Mouse (Mus musculus) heart, embryonic 16.5 days (tissue): ENCODE measurements around the gene Ankrd61. TPM values are rescaled to one million over a fixed set of nuclear protein-coding genes. Genes with fewer than 3 reads are reported as not detected.

Experiments used
- ATAC-seq: fragments of 200-750 bp; cut with Nextera tagmentation; replicated peaks from 2 replicates; pipeline ENCODE4 v1.8.0; 2017; ENCODE audit warnings: moderate number of reproducible peaks; ENCODE audit not compliant: insufficient read depth, low FRiP score; ENCODE audit errors: extremely low read depth
- H3K27ac ChIP-seq: fragments of 300-500 bp; sonication (generic); 2 replicates; pipeline ENCODE4 v1.5.1; 2014; ENCODE audit warnings: mild to moderate bottlenecking, low read length, control low read depth, moderate library complexity
- H3K27me3 ChIP-seq: fragments of 300-500 bp; sonication (generic); 2 replicates; pipeline ENCODE4 v1.6.1; 2014; ENCODE audit warnings: low read length, mixed read lengths; ENCODE audit not compliant: control insufficient read depth, insufficient read depth
- H3K36me3 ChIP-seq: fragments of 300-500 bp; sonication (generic); 2 replicates; pipeline ENCODE4 v1.6.1; 2014; ENCODE audit not compliant: control insufficient read depth, insufficient read depth
- H3K4me1 ChIP-seq: fragments of 300-500 bp; sonication (generic); 2 replicates; pipeline ENCODE4 v1.6.1; 2014; ENCODE audit warnings: low read length, mixed read lengths; ENCODE audit not compliant: control insufficient read depth, insufficient read depth
- H3K4me2 ChIP-seq: fragments of 300-500 bp; sonication (generic); 2 replicates; pipeline ENCODE4 v1.6.1; 2014; ENCODE audit warnings: low read depth, mild to moderate bottlenecking, control low read depth, low read length
- H3K4me3 ChIP-seq: fragments of 300-500 bp; sonication (generic); 2 replicates; pipeline ENCODE4 v1.5.1; 2014; ENCODE audit warnings: mild to moderate bottlenecking, control low read depth, low read length
- H3K9ac ChIP-seq: fragments of 300-500 bp; sonication (generic); 2 replicates; pipeline ENCODE4 v1.6.1; 2014; ENCODE audit warnings: low read length, control low read depth
- H3K9me3 ChIP-seq: fragments of 300-500 bp; sonication (generic); replicated peaks from 2 replicates; pipeline ENCODE4 v1.6.1; 2016; ENCODE audit warnings: low read length; ENCODE audit not compliant: control insufficient read depth
- WGBS: fragments of 180-500 bp; shearing (Covaris S2); extraction: QIAGEN DNeasy Blood & Tissue Kit; methylation state at CpG from one replicate; pipeline ENCODE4 v1.1.7; 2014; 5-methylcytosine and 5-hydroxymethylcytosine counted together
- polyA plus RNA-seq: library from polyadenylated mRNA; unstranded; fragments of >200 nt; fragmentation: Nextera tagmentation; extraction: Ambion mirVana; gene quantifications from 2 replicates; pipeline ENCODE4 v1.2.1, GENCODE M21; 2015

The Ankrd61 gene
- polyA plus RNA-seq, 1 experiment from 2014 or later: 0.28 TPM

DNA sequence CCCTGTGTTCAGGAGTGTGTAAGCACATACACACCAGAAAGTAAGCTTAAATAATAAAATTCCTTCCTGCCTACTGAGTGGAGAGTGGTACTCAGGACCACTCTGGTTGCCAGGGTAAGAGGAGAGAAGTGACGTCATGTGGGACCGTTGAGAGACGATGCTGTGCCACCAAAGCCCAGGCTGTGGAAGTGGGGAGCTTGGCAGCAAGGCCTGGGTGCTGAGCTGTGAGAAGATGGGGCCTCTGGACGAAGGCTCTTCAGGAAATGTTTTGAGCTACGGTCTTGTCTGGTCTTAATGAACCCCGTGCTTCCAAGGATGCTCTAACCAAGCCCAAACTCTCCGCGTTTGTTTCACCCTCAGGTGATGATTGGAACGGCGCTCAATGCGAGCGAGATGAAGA is 33.2 kb upstream of the Ankrd61 start:
- peaks cover 31% of the 10 kb centered on the region for H3K36me3 ChIP-seq
- WGBS: 92% methylated on average over 12 of the region's 12 CpGs
- H3K4me1 ChIP-seq: no peaks in the 10 kb centered on the region; the same call in 1 of the 2 replicates
- no peak for ATAC-seq
- H3K27ac ChIP-seq: no peak overlapping the region
- no peaks in the 10 kb centered on the region for H3K27me3 ChIP-seq
- no peak overlapping the region for H3K4me3 ChIP-seq
- no peak overlapping the region for H3K4me2 ChIP-seq
- no peaks in the 10 kb centered on the region for H3K9me3 ChIP-seq
- no peak overlapping the region for H3K9ac ChIP-seq

DNA sequence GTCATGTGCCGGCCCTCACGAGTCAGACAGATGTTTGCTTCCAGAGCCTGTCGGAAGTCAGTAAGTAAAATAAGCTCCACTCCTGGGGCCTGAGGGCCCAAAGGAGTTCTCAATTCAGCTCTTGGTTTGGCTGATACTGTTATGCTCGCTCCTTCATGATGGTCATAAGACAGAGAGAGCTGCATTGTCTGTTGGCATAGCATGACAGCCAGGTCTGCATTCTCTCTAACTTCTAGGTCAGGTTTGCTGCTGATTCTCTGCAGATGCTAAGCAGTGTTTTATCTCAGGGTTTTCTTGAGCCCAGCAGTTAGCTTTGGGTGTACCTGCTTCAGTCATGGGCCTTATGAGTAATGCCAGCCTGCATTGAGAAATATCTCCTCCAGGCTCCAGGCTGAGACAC is 31.8 kb upstream of the Ankrd61 start:
- no peak overlapping the region for H3K27ac ChIP-seq
- H3K4me3 ChIP-seq: no peak overlapping the region
- no peak overlapping the region for H3K9ac ChIP-seq
- ATAC-seq: no peak
- H3K36me3 ChIP-seq: peaks cover 40% of the 10 kb centered on the region
- H3K4me1 ChIP-seq: no peaks in the 10 kb centered on the region; the same call in 1 of the 2 replicates
- no peak overlapping the region for H3K4me2 ChIP-seq
- no peaks in the 10 kb centered on the region for H3K9me3 ChIP-seq
- 93% methylated on average over 4 of the region's 4 CpGs for WGBS
- no peaks in the 10 kb centered on the region for H3K27me3 ChIP-seq

DNA sequence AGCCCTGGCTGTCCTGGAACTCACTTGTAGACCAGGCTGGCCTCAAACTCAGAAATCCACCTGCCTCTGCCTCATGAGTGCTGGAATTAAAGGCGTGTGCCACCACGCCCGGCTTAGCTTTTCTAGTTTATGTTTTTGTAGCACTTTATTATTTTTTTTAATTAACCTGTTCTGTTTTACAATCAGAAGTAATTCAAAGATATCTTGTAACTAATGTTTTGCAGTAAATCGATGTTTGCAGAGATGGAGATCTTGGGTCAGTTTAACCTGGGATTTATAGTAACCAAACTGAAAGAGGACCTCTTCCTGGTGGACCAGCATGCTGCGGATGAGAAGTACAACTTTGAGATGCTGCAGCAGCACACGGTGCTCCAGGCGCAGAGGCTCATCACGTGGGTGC is 30.4 kb upstream of the Ankrd61 start, which contains the start of gene Gm42421:
Gm42421 (plus strand) TSS at position 301 of the 400 bp plus-strand sequence.
- ATAC-seq: no peak
- no peaks in the 10 kb centered on the region for H3K27me3 ChIP-seq
- no peak within 1 kb of the TSS for H3K4me2 ChIP-seq
- no peaks in the 10 kb centered on the region for H3K9me3 ChIP-seq
- 91% methylated on average over 8 of the region's 8 CpGs for WGBS
- H3K9ac ChIP-seq: no peak within 1 kb of the TSS
- no peak within 1 kb of the TSS for H3K27ac ChIP-seq
- no peaks in the 10 kb centered on the region; the same call in 1 of the 2 replicates for H3K4me1 ChIP-seq
- H3K36me3 ChIP-seq: peaks cover 49% of the 10 kb centered on the region
- H3K4me3 ChIP-seq: no peak within 1 kb of the TSS

DNA sequence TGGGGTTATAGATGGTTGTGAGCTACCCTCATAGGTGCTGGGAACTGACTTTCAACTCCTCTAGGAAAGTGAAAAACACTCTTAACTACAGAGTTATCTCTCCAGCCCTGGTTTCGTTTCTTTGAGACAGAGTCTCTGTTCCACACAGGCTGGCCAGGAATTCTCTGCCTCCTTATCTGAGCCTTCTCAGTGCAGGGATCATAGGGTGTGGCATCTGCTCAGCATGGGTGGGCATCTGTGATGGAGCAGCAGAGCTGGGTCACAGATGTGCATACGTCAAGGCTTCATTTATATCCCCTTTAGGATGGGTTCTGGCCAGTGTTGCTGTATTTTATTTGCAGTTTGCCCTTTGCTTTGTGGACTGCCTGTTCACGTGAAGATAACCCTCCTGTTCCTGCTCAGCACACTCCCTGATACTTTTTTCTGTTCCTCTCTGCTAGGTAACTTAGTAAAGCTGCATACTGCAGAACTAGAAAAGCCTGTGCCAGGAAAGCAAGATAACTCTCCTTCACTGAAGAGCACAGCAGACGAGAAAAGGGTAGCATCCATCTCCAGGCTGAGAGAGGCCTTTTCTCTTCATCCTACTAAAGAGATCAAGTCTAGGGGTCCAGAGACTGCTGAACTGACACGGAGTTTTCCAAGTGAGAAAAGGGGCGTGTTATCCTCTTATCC is 27.4 kb upstream of the Ankrd61 start:
- Histone ChIP-seq H3K4me2 (no peak overlapping the region), H3K27me3 (no peaks in the 10 kb centered on the region), H3K4me1 (no peaks in the 10 kb centered on the region), H3K4me3 (no peak overlapping the region), H3K27ac (no peak overlapping the region), H3K9me3 (no peaks in the 10 kb centered on the region), H3K9ac (no peak overlapping the region), H3K36me3 (peaks cover 47% of the 10 kb centered on the region)
- WGBS: 67% methylated on average over 6 of the region's 6 CpGs
- ATAC-seq: no peak

DNA sequence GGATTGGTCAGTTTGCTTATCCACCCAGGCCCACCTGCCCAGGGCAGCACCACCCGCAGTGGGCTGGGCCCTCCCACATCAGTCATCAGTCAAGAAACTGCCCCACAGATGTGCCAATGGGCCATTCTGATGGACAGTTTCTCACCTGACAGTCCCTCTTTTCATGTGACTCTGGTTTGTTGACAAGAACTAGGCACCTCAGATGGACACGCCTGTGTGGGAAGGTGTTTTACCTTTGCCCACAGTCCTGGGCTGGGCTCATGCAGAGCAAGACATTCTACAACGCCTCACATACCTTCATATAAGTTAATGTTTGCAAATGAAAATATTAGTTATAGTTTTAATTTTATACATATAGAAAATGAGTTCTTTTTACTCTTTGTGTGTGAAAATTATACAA is 20.6 kb upstream of the Ankrd61 start:
- no peak overlapping the region for H3K4me2 ChIP-seq
- H3K4me1 ChIP-seq: no peaks in the 10 kb centered on the region
- 91% methylated on average over 3 of the region's 3 CpGs for WGBS
- H3K9ac ChIP-seq: no peak overlapping the region
- peaks cover 30% of the 10 kb centered on the region for H3K36me3 ChIP-seq
- no peaks in the 10 kb centered on the region for H3K9me3 ChIP-seq
- no peak for ATAC-seq
- no peak overlapping the region for H3K27ac ChIP-seq
- no peaks in the 10 kb centered on the region for H3K27me3 ChIP-seq
- H3K4me3 ChIP-seq: no peak overlapping the region

DNA sequence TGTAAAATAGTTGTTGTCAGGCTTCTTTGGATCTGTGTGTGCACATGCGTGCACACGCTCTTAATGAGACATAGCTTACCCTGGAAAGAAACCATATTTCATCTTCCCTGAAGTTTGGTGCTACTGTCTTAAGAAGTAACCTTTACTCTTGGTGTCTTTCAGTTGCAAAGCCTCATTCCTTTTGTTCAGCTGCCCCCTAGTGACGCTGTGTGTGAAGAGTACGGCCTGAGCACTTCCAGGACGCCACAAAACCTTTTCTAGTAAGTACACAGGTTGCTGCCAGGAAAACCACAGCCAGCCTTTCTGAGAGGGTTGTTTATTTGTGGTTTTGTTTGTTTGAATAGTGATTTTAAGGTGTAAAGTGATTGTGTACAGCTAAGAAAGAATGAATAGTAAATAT is 19.9 kb upstream of the Ankrd61 start:
- peaks cover 28% of the 10 kb centered on the region for H3K36me3 ChIP-seq
- no peak overlapping the region for H3K27ac ChIP-seq
- no peak for ATAC-seq
- no peak overlapping the region for H3K4me2 ChIP-seq
- H3K27me3 ChIP-seq: no peaks in the 10 kb centered on the region
- no peak overlapping the region for H3K9ac ChIP-seq
- no peaks in the 10 kb centered on the region for H3K4me1 ChIP-seq
- no peak overlapping the region for H3K4me3 ChIP-seq
- 48% methylated on average over 5 of the region's 5 CpGs for WGBS
- no peaks in the 10 kb centered on the region for H3K9me3 ChIP-seq

DNA sequence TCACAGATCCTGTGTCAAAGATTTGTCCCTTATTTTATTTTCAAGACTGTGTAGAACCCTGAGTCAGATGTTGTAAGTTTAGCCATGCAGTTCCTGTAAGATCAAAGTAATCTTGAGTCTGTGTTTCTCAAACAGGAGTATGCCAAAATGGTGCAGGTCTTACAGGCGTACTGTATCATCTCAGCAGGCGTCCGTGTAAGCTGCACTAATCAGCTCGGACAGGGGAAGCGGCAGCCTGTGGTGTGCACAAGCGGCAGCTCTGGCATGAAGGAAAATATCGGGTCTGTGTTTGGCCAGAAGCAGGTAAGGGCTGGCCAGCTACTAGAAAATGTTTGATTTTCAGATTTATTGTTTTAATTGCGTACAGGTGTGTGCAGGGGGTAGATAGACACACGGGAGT is 18.7 kb upstream of the Ankrd61 start:
- Histone ChIP-seq H3K27ac (no peak overlapping the region), H3K9me3 (no peaks in the 10 kb centered on the region), H3K4me2 (no peak overlapping the region), H3K4me3 (no peak overlapping the region), H3K4me1 (no peaks in the 10 kb centered on the region; the same call in 1 of the 2 replicates), H3K36me3 (peaks cover 21% of the 10 kb centered on the region), H3K9ac (no peak overlapping the region), H3K27me3 (no peaks in the 10 kb centered on the region)
- ATAC-seq: no peak
- WGBS: 94% methylated on average over 9 of the region's 9 CpGs

DNA sequence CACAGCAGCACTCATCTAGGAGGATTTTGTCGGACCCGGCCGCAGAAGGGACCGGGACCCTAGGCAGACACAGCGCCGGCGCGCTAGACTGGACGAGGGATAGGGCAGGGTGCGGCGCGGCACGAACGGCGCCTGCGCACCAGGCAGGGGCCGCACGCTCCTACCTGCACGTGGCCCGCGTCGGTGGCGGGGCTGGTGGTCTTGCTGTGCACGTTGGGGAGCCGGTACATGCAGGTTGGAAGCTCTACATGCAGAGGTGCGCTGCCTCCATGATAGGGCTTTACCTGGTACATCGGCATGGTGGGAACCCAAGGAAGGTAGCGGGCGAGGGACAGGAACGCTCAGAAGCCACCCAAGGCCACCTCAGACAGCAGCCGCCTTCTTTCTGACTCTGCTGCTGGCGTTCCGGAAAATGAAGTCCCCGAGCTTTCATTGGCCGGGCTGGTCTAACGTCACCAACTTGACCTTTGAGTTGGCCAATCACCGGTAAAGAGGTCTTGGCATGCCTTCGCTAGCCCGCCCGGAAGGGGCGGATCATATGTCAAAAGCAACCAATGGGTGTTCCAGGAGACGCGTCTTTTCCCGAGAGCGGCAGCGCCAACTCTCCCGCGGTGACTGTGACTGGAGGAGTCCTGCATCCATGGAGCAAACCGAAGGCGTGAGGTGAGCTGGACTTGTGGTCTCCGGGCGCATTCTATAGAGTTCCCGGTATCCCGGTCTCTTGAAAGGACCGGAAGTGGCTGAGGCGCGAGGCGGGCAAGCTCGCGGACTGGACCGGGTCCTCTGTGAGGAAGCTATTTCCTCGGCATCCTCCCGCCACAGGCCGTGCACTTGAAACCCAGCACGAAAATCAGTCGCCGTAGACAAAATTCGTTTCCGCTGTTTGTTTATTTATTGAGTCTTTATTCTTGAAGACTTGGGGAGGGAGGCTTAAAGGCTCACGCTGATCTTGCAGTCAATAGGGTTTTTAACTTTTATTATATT is 12.2 kb upstream of the Ankrd61 start, which contains the start of the genes Aimp2 and Pms2:
Aimp2 (minus strand) TSS at position 431 of the 984 bp plus-strand sequence.
Pms2 (plus strand) TSS at position 548 of the 984 bp plus-strand sequence.
- Histone ChIP-seq H3K4me3 (peak within 1 kb of the TSS; percentile 70), H3K4me1 (peaks cover 29% of the 10 kb centered on the region), H3K36me3 (peaks cover 17% of the 10 kb centered on the region), H3K27ac (peak within 1 kb of the TSS; percentile 94), H3K9me3 (no peaks in the 10 kb centered on the region), H3K27me3 (no peaks in the 10 kb centered on the region), H3K4me2 (peak within 1 kb of the TSS; percentile 90), H3K9ac (peak within 1 kb of the TSS; percentile 74)
- WGBS: under 1% methylated on average over 70 of the region's 70 CpGs
- ATAC-seq: peak; percentile 99

DNA sequence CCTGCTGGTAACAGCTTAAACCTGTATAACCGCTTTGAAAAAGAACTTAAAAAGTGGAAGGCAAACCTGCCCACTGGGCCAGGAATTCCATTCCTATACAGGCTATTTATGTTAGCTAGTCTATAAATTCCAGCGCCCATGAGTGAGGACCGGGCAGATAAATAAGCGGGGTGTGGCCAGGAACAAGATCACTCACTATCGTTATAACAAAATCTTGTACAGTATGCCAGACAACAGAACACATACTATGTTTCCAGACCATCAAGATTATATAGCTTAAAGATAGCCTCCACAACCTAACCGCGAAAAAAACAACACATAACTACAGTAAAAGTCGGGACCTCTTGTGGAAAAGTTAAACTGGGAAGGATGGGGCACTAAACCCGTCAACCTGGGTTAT is 11.4 kb upstream of the Ankrd61 start:
- H3K27ac ChIP-seq: peak overlapping the region; percentile 94
- peak overlapping the region; percentile 70 for H3K4me3 ChIP-seq
- peaks cover 20% of the 10 kb centered on the region for H3K36me3 ChIP-seq
- peaks cover 32% of the 10 kb centered on the region for H3K4me1 ChIP-seq
- 3% methylated on average over 9 of the region's 9 CpGs for WGBS
- peak overlapping the region; percentile 74 for H3K9ac ChIP-seq
- peak overlapping the region; percentile 66 for H3K4me2 ChIP-seq
- H3K9me3 ChIP-seq: no peaks in the 10 kb centered on the region
- H3K27me3 ChIP-seq: no peaks in the 10 kb centered on the region
- ATAC-seq: no peak
